Mouse (Mus musculus): ENCODE measurements at regions not wholly inside any gene's neighbourhood (a gene's known extent, or its start where the extent isn't known, plus 50 kb on each side); places are given as distances from the start of the nearest gene placed in this dataset.

DNA sequence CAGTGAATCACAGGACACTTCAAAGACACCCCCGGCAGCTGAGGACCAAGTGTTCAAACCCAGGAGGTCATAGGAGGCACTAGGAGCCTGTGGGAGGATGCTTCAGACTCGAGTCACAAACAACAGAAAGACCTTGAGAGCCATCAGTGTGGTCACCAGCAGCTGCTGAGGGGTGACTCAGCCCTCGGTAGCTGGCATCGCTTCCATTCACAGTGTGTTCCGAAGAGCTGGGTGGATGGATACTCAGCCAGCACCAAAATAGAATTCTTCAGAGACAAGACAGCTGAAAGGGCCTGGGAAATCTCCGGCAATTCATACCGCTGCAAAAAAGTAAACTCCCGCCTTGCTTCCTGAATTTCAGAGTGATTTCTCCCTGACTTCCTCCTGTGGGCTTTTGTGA, 87.4 kb upstream of the Foxk1 start:
- Histone ChIP-seq H3K4me1 (ENCODE audit: control insufficient read depth, insufficient read depth, low read length) (no peaks in the 10 kb centered on the region), H3K79me2 (ENCODE audit: control insufficient read depth, insufficient read depth, low read length) (no peaks in the 10 kb centered on the region), H3K4me3 (ENCODE audit: insufficient read depth, low read depth, low read length) (no peak overlapping the region), H3K36me3 (ENCODE audit: control insufficient read depth, insufficient read depth, low read length) (no peaks in the 10 kb centered on the region), H3K27ac (replicated peaks; ENCODE audit: insufficient read depth, low read depth, low read length) (no peak overlapping the region), H3K27me3 (ENCODE audit: control insufficient read depth, insufficient read depth, low read length) (no peaks in the 10 kb centered on the region), H3K9ac (ENCODE audit: low read depth, low read length) (no peak overlapping the region)
- TF ChIP-seq POLR2A (IDR thresholded peaks at IDR 0.05; ENCODE audit: extremely low read depth, insufficient read depth, low read length) (no peak), CTCF (IDR thresholded peaks at IDR 0.05; ENCODE audit: low read depth, low read length) (no peak)
- DNase-seq (ENCODE audit: extremely low read depth, low read depth, low spot score): no peak
- WGBS: 70% methylated on average over 8 of the region's 8 CpGs

DNA sequence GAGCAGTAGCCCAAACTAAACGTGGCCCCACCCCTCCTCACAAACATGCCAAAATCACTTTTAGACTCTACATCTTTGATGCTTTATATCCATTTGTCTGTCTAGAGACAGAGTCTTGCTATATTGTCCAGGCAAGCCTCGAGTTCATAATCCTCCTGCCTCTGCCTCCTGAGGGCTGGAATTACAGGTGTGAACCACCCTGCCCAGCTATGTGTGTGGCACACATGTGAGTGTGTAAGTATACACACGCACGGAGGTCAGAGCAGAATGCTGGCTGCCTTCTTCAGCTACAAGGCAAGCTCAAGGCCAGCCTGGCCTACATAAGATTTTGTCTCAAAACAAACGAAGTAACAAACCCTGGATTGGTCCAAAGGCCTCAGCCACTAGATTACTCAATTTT, 86.8 kb upstream of the Foxk1 start:
- Histone ChIP-seq H3K36me3 (ENCODE audit: control insufficient read depth, insufficient read depth, low read length) (no peaks in the 10 kb centered on the region), H3K79me2 (ENCODE audit: control insufficient read depth, insufficient read depth, low read length) (no peaks in the 10 kb centered on the region), H3K9ac (ENCODE audit: low read depth, low read length) (no peak overlapping the region), H3K4me1 (ENCODE audit: control insufficient read depth, insufficient read depth, low read length) (no peaks in the 10 kb centered on the region), H3K27ac (replicated peaks; ENCODE audit: insufficient read depth, low read depth, low read length) (no peak overlapping the region), H3K4me3 (ENCODE audit: insufficient read depth, low read depth, low read length) (no peak overlapping the region), H3K27me3 (ENCODE audit: control insufficient read depth, insufficient read depth, low read length) (no peaks in the 10 kb centered on the region)
- TF ChIP-seq POLR2A (IDR thresholded peaks at IDR 0.05; ENCODE audit: extremely low read depth, insufficient read depth, low read length) (no peak), CTCF (IDR thresholded peaks at IDR 0.05; ENCODE audit: low read depth, low read length) (no peak)
- 57% methylated on average over 5 of the region's 5 CpGs for WGBS
- no peak for DNase-seq (ENCODE audit: extremely low read depth, low read depth, low spot score)

DNA sequence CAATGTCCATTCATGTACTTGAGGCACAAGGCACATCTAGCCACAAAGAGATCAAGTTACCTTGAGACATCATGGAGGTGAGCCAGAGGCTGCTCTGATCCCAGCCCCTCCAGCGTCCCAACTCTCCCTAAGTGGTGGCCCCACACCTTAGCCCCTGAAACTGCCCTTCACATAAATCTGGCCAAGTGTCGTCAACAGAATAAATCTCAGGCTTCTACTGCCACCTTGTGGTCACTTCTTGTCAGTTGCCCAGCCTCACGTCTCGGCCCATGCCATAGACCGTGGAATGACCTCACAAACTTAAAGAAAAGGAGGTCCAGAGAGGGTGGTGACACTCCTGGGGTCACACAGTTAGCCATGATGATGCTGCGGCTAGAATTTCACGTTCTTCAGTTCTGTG, 82.0 kb upstream of the Foxk1 start:
- no peaks in the 10 kb centered on the region for H3K27me3 ChIP-seq (ENCODE audit: control insufficient read depth, insufficient read depth, low read length)
- no peaks in the 10 kb centered on the region for H3K79me2 ChIP-seq (ENCODE audit: control insufficient read depth, insufficient read depth, low read length)
- H3K36me3 ChIP-seq (ENCODE audit: control insufficient read depth, insufficient read depth, low read length): no peaks in the 10 kb centered on the region
- DNase-seq (ENCODE audit: extremely low read depth, low read depth, low spot score): peak; percentile 28
- 4% methylated on average over 7 of the region's 7 CpGs for WGBS
- TF ChIP-seq CTCF (IDR thresholded peaks at IDR 0.05; ENCODE audit: low read depth, low read length): peak; percentile 84
- no peak for TF ChIP-seq POLR2A (IDR thresholded peaks at IDR 0.05; ENCODE audit: extremely low read depth, insufficient read depth, low read length)
- no peak overlapping the region for H3K4me3 ChIP-seq (ENCODE audit: insufficient read depth, low read depth, low read length)
- no peak overlapping the region for H3K9ac ChIP-seq (ENCODE audit: low read depth, low read length)
- no peak overlapping the region for H3K27ac ChIP-seq (replicated peaks; ENCODE audit: insufficient read depth, low read depth, low read length)
- H3K4me1 ChIP-seq (ENCODE audit: control insufficient read depth, insufficient read depth, low read length): no peaks in the 10 kb centered on the region

DNA sequence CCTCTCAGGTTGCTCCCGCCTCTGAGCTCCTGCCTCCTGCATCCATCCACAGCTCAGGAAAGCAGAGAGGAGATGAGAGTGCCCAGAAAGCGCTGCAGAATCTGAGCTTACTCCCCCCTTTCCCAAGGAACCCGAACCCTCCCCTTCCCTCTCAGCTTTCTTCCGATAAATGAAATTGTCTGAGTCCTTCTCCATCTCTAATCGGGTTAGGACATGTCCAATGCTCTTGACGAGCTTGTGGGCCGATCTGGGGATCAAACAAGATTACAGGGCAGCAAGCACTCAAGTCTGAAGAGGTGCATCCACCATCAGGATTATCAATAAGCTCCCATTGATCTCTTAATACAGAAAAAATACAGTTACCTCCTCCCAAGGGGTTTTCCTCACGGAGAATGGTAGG, 80.0 kb upstream of the Foxk1 start:
- no peak for TF ChIP-seq POLR2A (IDR thresholded peaks at IDR 0.05; ENCODE audit: extremely low read depth, insufficient read depth, low read length)
- TF ChIP-seq CTCF (IDR thresholded peaks at IDR 0.05; ENCODE audit: low read depth, low read length): no peak
- DNase-seq (ENCODE audit: extremely low read depth, low read depth, low spot score): no peak
- Histone ChIP-seq H3K27me3 (ENCODE audit: control insufficient read depth, insufficient read depth, low read length) (no peaks in the 10 kb centered on the region), H3K4me1 (ENCODE audit: control insufficient read depth, insufficient read depth, low read length) (no peaks in the 10 kb centered on the region), H3K79me2 (ENCODE audit: control insufficient read depth, insufficient read depth, low read length) (no peaks in the 10 kb centered on the region), H3K9ac (ENCODE audit: low read depth, low read length) (no peak overlapping the region), H3K27ac (replicated peaks; ENCODE audit: insufficient read depth, low read depth, low read length) (no peak overlapping the region), H3K36me3 (ENCODE audit: control insufficient read depth, insufficient read depth, low read length) (no peaks in the 10 kb centered on the region), H3K4me3 (ENCODE audit: insufficient read depth, low read depth, low read length) (no peak overlapping the region)
- 75% methylated on average over 8 of the region's 8 CpGs for WGBS

DNA sequence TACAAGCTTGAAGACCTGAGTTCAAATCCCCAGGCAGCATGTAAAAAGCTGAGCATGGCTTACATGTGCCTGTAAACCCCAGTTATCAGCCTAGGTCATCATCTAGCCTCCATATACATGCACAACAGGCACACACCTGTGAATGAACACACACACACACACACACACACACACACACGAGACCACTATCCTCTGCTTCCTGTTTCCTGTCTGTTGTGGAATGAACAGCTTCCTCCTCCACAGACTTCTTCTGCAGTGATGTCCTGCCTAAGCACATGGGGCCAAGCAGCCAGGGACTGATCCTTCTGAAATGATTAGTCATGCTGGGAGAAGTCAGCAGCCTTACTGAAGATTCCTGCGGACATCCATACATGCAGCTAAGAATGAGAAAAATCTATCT, 76.4 kb upstream of the Foxk1 start:
- DNase-seq (ENCODE audit: extremely low read depth, low read depth, low spot score): no peak
- Histone ChIP-seq H3K36me3 (ENCODE audit: control insufficient read depth, insufficient read depth, low read length) (no peaks in the 10 kb centered on the region), H3K27ac (replicated peaks; ENCODE audit: insufficient read depth, low read depth, low read length) (no peak overlapping the region), H3K4me1 (ENCODE audit: control insufficient read depth, insufficient read depth, low read length) (no peaks in the 10 kb centered on the region), H3K79me2 (ENCODE audit: control insufficient read depth, insufficient read depth, low read length) (no peaks in the 10 kb centered on the region), H3K4me3 (ENCODE audit: insufficient read depth, low read depth, low read length) (no peak overlapping the region), H3K27me3 (ENCODE audit: control insufficient read depth, insufficient read depth, low read length) (no peaks in the 10 kb centered on the region), H3K9ac (ENCODE audit: low read depth, low read length) (no peak overlapping the region)
- TF ChIP-seq CTCF (IDR thresholded peaks at IDR 0.05; ENCODE audit: low read depth, low read length) (no peak), POLR2A (IDR thresholded peaks at IDR 0.05; ENCODE audit: extremely low read depth, insufficient read depth, low read length) (no peak)
- 68% methylated on average over 2 of the region's 2 CpGs for WGBS

DNA sequence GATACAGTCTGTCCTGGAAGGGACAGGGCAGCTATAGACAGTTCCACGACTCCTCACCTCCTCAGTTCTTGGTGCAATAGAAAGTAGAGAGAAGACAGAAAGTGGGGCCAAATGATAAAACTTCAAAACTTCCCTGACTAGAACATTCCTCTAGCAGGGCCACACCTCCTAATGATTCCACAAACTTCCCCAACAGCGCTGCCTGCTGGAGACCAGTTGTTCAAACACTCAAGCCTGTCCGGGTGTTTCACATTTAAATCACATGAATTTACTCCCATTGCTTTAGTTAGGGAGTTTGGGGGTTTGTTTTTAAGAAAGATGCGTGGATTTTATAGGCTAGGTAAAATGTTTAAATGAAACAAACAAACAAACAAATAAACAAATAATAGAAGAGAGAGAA, 75.7 kb upstream of the Foxk1 start:
- Histone ChIP-seq H3K36me3 (ENCODE audit: control insufficient read depth, insufficient read depth, low read length) (no peaks in the 10 kb centered on the region), H3K4me3 (ENCODE audit: insufficient read depth, low read depth, low read length) (no peak overlapping the region), H3K79me2 (ENCODE audit: control insufficient read depth, insufficient read depth, low read length) (no peaks in the 10 kb centered on the region), H3K4me1 (ENCODE audit: control insufficient read depth, insufficient read depth, low read length) (no peaks in the 10 kb centered on the region), H3K9ac (ENCODE audit: low read depth, low read length) (no peak overlapping the region), H3K27ac (replicated peaks; ENCODE audit: insufficient read depth, low read depth, low read length) (no peak overlapping the region), H3K27me3 (ENCODE audit: control insufficient read depth, insufficient read depth, low read length) (no peaks in the 10 kb centered on the region)
- 68% methylated on average over 4 of the region's 4 CpGs for WGBS
- TF ChIP-seq POLR2A (IDR thresholded peaks at IDR 0.05; ENCODE audit: extremely low read depth, insufficient read depth, low read length): no peak
- peak; percentile 1; the same call in 1 of the 2 replicates for TF ChIP-seq CTCF (IDR thresholded peaks at IDR 0.05; ENCODE audit: low read depth, low read length)
- DNase-seq (ENCODE audit: extremely low read depth, low read depth, low spot score): no peak

All from liver, adult 2 months (tissue).